Mouse (Mus musculus) 416B (cell line): ENCODE measurements around the gene Slx4.
"Not testable (repeated sequence)": the region's sequence is repeated elsewhere in the genome, so short reads cannot be mapped to it uniquely, and the experiment has no call there.

Source experiments
- DNase-seq: peaks from one replicate; pipeline ENCODE4 v3.0.0; 2011; ENCODE audit warnings: low read depth

Slx4 gene

DNA sequence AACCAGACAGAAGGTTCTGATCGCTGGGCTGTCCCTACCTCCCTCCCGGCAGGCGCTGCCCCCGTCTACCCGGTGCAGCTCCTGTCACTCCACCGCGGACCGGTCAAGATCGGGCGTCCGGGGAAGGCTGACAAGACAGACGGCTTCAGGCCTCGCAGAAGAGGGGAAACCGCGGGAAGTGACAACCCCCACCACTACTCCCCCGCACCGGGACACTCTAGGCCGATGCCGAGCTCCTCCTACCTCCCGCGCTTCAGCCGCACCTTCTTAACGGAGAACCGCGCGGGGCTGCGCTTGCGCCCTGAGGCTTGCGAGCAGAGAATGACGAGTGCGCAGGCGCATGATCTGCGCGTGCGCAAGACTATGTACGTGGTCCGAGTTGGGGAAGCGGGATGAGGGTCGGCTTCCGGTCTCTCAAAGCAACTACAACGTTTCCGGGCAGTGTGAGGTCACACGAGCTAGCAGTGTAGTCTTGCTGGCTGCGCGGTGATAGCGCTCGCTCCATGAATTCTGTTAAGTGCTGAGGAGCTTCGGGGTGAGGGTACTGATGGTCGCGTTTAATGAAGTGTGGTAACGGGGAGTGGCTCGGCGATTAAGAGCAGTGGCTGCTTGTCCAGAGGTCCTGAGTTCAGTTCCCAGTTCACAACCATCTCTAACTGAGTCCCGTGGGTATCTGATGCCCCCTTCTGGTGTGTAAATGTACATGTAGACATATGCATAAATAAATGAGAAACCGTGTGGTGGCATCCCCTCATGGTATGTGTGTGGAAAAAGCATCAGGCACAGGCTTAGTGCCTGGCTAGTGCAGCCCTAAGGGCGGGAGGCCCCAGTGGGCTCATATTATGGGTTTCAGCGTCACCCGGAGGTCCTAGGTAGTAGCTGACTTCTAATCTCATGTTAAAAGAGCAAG is at the start of gene Slx4:
Slx4 (minus strand) TSS at position 282 of the 910 bp plus-strand sequence.
- DNase-seq, result peak; percentile 98

DNA sequence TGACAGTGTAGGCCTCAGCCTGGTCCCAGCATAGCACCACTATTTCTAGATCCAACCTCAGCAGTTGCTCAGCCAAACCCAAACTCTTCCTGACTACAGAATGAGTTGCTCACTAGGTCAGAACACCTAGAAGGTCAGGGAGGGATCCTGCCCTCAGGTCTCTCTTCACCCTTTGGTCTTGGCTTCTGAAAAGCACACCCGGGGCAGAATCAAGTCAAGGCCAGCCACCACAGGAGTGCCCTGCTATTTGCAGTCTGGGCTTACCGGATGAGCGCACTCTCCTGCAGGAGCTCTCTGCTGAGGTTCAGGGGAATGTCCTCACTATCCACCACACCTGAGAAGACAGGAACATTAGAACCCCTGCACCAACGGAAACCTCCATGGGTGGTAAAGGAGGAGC is 49.0 kb upstream of the Slx4 start:
- DNase-seq, result no peak

DNA sequence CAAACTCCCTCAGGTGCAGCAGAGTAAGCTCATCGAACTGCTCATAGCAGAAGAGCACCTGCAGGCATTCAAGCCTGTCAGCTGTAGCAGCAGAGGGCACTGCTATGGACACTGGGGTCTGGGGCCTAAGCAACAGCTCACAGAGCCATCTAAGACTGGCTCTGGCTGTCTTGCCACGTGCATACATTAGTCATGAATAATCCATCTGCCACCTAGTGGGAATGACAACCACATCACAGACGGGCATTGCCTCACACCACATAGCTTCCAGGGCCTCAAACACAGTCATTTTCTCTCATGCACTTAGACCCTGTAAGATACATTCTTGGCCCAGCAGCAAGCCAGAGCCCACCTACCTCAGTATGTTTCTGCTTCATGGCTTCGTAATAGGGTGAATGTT is 42.0 kb upstream of the Slx4 start:
- DNase-seq, result peak; percentile 30

DNA sequence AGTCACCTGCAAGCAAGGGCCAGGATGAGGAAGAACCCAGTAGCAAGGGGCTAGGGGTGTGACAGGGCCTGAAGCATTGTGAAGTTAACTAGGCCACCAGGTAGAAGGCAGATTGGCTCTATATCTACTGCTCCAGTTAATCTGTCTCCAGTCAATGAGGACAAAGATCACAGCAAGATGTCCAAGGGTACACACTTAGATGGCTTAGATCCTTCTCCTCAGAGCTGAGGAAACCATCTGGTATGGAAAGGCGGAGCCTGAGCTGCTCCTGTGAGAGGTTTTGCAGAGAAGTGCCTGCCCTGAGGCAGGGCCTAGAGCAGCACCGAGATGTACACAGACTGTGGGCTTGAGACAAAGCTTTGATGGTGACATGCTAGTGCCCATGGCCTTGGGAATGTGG is 40.5 kb upstream of the Slx4 start:
- DNase-seq, result no peak

DNA sequence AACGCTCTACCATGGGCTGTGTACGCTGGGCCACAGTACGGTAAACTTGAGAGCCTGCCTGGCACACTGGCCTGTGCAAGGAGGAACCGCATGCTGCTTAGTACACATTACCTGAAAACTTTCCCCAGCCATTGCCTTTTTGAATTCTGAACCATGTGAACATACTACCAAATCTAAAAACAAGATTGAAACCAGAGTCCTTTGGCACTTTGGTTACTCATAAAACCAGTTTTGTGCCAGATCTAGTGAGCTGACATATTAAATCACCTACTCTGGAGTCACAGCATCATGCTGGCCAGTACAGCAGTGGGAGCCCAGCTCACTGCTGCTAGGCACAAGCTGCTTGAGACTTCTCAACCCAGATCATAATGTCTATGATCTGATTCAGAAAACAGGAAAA is 38.1 kb upstream of the Slx4 start:
- DNase-seq, result no peak

DNA sequence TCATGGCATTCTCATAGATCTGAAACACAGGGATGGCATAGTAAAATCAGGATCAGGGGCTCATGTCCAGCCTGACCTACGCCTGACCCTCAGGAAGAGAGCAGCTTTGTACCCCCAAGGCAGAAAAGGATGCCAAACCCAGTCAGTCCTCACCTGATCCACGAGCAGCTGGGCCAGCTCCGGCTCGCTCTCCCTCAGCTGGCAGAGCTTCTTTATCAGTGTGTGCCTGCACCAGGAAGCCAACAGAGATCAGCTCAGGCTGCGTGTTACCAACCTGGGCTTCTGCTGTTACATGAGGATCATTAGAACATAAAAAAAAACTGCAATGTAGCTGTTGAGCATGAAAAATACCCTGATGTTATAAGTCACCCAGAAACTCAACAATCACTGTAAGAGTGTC is 36.6 kb upstream of the Slx4 start:
- DNase-seq, result no peak

DNA sequence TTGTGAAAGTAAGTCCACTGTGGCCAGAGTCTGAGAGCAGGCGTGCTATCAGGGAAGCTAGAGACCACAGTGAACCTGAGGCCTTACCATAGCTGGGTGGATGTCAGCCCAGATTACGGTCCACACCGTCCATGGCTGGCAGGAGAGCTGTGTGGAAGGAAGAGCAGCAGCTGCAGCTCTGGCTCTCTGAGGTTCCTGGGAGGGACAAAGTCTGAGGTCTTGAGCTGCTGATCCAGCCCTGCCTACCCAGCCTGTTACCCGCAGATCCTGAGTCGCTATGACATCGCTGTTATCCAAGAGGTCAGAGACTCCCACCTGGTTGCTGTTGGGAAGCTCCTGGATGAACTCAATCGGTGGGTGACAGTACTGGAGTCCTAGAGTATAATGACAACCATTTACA is 34.1 kb upstream of the Slx4 start:
- no peak for DNase-seq

DNA sequence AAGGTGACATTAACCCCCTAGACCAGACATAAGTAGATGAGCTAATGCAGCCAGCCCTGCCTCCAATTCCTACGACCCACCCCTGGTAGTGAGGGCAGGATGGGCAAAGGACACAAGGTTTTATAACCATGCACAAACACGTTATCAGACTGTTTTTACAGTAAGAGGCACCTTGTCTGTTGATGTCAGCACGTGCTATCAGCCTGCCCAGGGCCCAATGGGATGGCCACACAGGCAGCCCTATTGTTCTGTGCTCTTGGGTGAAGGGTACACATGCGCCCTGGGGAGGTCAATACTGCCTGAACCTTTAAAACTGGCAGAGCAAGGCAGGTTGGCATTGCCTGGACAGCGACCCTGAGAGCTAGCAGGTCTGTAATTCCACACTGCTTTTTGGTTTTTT is 33.2 kb upstream of the Slx4 start, which contains the start of gene Dnase1:
Dnase1 (plus strand) TSS at position 136 of the 400 bp plus-strand sequence.
- no peak for DNase-seq

DNA sequence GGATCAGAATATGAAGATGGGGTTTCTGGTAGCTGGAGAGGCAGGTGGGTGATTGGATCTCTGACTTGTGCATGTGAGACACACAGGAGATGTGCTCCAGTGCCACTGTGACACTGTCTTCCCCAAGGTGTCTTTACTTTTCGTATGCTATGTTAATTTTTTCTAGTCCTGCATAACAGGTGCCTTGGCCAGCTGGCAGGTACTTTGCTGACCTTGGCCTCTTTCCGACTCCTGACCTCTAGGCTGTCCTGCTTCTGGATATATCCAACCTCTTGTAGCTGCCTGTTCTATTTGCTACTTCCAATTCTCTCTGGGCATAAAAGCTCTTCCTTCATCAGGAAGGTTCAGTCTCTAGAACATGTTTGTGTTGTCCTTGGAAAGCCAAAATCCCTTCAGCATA is 32.0 kb upstream of the Slx4 start:
- DNase-seq, result no peak

DNA sequence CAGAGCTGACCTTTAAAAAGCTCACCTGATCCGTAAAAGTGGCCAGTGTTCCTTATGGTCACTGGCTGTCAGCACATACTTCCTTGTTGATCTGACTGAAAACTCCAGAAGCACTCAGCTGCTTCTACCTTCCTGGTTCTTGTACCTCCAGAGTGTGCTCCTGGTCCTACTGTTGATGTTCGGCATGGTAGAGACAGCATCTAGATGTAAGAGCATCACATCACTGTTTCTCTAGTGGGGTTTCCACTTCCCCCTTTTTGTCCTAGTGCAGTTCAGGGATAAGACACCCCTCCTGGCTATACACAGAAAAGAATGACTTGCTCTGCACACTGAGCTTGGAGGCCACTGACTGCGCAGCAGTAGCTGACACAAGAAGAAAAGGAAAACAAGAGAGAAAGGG is 30.9 kb upstream of the Slx4 start:
- DNase-seq, result no peak

DNA sequence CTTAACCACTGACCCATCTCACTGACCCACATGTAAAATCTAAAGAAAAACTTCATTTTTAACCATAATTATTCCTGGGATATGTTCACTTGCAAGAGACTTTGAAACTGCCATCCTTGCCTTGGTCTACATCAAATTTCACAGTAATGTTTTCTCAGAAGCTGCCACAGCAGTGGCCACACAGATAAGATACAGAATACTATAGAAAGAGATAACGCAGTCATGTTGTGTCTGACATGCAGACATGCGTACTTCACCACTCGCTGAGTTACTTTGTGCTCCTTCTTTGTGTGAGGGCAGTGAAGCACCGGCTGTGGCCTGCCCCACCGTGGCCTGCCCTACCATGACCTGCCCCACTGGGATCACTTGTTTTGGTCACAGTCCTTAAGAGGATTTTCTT is 30.4 kb upstream of the Slx4 start:
- no peak for DNase-seq

DNA sequence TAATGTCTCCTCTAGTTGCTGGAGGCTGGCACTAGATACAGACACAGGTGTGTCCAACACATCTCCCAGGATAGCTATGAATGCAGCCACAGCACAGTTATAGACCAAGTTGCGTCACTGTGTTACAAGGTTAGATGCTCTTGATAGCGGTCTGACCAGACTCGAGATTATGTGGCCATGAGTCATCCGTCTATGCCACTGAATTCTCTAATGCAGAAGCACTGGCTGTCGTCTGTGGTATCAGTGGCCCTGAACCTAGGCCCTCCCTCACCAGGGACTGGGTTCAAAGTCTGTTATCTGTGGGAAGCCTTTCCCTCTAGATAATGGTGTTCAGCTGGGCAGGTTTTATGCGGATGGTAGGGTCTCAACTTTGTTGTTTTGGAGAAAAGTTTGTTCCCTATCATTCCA is 28.8 kb upstream of the Slx4 start:
- peak; percentile 97 for DNase-seq

DNA sequence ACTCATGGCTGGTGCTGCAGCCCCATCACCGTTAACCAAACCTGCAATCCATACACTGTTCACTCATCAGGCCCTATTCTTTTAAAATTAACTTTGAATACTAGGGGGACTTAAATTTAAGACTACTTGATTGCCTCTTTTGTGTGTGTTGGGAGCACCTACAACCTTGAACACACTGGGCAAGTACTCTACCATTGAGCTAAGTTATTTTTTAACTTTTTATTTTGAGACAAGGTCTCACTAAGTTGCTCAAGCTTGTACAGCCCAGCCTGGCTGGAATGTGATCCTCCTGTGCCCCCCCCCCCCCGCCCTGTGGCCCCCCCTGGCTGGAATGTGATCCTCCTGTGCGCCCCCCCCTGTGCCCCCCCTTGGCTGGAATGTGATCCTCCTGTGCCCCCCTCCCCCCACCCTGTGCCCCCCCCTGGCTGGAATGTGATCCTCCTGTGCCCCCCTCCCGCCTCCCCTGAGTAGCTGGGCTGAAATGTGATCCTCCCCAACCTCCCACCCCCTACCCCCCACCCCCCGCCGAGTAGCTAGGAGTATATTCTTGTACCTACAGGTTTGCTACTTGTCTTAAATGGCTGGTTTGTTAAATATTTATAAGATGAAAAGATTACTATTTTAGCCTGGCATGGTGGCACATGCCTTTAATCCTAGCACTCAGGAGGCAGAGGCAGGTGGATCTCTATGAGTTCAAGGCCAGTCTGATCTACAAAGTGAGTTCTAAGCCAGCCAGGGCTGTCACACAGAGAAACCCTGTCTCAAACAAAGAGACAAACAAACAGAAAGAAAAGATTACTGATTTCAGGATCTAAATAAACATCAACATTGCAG is 28.1 kb upstream of the Slx4 start:
- no peak for DNase-seq

DNA sequence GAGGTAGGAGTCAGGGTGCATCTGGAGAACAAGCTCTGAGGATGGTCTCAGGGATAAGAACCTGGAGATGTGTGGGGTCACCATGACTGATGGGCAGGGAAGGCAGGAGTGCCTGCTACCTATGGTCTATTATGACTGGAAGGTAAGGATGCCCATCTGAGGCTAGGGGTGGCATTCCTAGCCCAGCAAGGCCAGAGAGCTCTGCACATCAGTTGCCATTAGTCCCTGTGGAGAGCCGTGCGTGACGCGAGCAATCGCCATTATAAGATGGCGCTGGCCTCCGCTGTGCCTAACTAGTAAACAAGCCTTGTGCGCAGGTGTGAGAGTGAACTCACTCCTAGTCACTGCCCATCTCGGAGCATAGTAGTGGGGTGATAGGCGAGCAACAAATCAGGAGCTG is 26.9 kb upstream of the Slx4 start:
- no peak for DNase-seq

DNA sequence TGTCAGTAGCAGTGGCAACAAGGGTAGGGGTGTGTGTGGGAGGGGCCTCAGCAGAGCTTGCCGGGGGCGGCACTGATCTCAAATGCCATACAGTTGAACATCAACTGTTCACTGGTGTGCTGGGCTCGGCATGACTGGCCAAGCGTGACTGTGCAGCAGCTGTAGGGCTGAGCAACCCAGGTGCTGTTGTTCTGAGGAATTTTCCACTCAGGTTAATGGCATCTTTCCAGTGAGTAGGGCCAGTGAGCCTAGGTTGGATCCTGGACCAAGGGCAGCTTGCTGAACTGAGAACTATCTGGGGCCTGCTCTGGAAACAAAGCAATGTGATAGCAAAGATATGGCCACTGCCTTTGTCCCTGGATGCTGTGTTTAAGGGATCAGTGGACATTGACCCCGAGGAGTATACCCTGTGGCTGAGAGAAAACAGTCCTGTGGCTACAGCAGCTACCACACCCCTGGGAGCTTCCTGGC is 25.8 kb upstream of the Slx4 start:
- no peak for DNase-seq

DNA sequence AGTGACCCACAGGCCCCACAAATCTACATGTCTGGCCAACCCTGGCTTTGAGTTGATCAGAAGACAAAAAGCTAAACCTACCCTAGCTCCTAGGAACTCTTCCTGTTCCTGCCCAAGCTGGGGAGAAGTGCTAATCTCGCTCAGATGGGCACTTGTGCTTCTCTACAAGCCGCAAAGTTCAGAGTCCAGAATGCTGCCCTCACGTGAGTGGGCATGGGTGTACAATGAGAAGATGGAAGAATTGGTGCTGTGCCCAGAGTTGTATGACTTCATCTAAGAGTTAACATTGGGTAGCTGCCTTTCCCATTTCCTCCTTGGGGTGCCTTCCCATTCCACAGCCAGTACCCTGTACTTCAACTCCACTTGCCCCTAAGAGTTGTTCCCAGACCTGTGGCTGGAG is 23.6 kb upstream of the Slx4 start:
- no peak for DNase-seq

DNA sequence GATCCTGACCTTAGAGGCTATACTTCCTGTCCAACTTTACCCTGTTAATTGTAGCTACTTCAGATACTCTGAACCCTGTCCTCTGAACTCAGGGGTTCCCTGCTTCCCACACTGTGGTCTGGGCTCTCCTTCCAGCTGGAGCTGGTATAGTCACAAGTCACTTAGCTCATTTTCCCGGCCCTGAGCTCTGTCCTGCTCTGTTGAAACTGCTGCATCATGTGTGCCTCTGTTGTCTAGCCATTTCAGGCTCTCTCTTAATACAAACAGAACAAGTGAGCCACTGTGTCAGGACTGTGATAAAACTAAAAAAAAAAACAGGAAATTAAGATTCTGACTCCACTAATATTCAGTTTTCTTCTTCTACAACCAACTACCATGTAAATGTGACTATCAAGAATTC is 23.1 kb upstream of the Slx4 start:
- DNase-seq, result no peak

DNA sequence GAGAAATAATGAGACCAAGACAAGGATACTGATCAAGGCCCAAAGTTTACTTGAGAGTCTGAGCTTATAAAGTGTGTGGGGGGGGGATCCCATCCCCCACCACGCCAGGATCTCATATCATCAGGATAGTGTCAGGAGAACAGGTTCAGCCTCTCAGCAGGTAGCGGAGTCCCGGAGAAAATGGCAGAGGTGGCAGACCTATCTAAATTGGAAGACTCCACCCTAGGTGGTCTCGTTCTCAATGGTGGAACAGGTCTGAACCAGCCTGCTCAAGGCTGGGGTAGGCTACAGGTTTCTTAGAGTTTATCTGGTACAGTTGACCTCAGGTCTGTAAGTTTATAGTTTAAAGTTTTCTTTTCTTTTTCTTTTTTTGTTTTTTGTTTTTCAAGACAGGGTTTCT is 19.1 kb upstream of the Slx4 start:
- no peak for DNase-seq

DNA sequence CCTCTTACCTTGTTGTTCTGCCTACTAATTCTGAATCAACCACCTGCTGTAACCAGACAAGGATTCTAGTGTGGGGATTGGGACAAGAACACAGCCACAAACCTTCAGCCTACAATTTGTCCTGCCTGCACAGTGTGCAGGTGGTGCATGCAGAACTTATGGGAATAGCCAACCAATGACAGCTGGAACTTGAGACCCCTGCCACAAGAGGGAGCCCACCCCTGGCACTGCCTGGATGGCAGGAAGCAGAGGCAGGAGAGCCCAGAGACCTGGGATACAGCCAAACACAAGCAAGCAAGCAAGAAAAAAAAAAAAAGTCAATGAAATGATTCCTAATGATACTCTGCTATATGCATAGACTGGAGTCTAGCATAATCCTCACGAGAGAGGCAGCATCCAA is 17.7 kb upstream of the Slx4 start:
- no peak for DNase-seq

DNA sequence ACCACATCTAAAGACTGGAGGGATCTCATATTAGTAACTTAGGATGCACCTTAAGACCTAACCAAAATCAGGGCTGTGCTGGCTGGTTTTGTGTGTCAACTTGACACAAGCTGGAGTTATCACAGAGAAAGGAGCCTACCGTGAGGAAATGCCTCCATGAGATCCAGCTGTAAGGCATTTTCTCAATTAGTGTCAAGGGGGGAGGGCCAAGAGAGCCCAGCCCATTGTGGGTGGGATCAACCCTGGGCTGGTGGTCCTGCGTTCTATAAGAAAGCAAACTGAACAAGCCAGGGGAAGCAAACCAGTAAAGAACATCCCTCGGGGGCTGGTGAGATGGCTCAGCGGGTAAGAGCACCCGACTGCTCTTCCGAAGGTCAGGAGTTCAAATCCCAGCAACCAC is 13.9 kb upstream of the Slx4 start:
- DNase-seq, result not testable (repeated sequence)

DNA sequence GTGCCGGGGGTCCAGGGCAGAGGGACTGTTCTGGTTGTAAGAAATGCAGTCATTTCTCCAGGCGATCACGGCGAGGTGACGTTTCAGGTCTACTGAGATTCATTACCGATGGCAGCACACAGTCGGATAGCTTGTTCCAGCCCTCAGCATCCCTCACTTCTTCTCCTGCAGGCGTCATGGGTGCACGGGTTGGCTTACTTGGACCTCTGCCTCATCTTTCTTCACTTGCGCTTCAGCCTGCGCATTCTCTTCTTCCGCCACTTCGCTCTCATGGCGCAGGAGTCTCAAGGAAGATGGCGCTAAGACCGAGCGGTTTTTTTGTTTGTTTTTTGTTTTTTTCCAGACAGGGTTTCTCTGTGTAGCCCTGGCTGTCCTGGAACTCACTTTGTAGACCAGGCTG is 13.2 kb upstream of the Slx4 start:
- DNase-seq, result not testable (repeated sequence)

DNA sequence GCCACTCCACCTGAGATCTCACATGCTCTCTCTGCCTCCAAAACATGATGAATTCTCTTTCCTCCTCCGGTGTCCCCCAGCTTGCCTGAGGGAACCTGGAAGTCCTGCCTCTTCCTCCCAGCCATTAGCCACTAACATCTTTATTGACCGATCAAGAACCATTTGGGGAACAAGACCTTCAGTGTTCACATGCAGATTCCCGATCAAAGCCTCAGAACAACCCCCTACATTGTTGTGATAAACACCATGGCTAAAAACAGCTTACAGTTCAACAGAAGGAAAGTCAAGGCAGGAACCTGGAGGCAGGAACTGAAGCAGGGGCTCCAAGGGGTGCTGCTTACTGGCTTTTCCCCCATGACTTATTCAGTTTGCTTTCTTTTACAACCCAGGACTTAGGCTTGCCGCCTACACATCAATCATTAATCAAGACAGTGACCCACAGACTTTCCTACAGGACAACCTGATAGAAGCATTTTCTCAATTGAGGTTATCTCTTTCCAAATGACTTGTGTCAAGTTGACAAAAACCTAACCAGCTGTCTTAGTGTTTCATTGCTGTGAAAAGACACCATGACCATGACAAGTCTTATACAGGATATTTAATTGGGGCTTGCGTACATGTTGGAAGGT is 10.6 kb upstream of the Slx4 start:
- DNase-seq, result no peak
